Mouse (Mus musculus): ENCODE measurements at regions not wholly inside any gene's neighbourhood (a gene's known extent, or its start where the extent isn't known, plus 50 kb on each side); places are given as distances from the start of the nearest gene placed in this dataset.

DNA sequence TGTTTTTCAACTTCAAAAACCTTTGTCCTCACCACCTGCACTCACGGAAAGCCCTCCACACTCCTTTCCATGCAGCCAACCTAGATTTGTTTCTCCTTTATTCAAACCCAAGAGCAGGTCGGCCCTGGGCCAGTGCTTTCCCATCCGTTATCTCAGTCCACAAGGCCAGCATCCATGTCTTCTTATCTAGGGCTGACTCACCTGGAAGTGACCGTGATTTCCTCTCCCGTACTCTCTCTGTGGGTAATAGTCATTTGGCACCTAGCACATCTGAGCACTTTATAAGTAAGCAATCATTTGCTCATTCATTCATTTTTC lies 106.2 kb downstream of the Rassf10 start:
- no peak for DNase-seq (ENCODE audit: low read depth)

DNA sequence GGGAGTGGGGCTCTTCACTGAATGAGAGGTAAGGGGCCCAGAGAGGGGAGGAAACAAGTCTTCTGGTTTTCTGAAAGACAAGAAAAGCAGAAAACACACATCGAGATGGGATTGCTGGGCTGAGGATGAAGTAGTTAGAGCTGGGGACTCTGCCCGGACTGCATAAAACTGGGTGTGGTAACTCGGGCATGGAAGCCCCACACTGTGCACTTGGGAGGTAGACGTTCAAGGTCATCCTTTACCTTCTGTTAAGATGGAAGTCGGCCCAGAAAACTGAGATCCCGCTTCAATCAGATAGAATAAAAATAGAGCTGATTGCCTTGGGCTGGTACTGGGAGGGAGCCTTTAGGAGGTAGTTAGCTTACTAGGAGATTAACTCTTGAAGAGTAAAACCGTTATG lies 107.2 kb downstream of the Rassf10 start:
- DNase-seq (ENCODE audit: low read depth) = no peak

DNA sequence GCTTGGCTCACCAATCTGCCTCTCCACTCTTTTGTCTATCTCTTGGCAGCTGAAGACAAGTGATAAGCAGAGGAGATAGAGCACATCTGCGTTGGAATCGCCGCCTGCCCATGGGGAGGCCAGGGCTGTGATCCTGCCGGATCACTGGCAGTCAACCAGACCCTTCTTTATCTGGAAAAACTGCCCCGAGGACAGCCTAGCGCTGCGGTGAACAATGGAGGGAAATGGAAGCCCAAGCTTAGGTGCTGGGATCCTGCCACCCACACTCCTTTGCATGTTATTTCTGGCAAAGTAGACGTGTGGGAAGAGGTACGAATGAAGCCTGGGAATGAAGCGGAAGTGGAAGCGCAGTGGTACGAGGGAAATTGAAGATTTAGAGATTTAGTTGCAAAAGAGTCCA lies 112.8 kb downstream of the Rassf10 start:
- no peak for DNase-seq (ENCODE audit: low read depth)

DNA sequence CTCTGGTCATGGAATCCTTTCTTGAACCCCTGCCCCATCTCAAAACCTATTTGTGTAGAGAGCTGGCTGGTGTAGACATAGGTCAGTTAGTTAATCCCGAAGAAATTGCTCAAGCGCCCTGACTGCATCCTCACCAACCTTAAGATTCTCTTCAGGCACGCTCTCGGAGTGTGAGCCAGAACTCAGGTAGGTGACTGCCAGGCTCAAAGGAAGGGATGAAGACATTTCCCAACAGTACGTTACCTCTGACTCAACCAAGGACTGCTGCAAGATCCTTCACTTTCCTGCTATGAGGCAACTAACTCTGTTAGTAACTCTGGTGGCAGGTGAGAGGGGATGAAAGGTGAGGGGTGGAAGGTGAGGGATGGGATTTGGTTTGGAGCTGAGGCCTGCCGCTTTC lies 114.5 kb downstream of the Rassf10 start:
- DNase-seq (ENCODE audit: low read depth) = no peak

DNA sequence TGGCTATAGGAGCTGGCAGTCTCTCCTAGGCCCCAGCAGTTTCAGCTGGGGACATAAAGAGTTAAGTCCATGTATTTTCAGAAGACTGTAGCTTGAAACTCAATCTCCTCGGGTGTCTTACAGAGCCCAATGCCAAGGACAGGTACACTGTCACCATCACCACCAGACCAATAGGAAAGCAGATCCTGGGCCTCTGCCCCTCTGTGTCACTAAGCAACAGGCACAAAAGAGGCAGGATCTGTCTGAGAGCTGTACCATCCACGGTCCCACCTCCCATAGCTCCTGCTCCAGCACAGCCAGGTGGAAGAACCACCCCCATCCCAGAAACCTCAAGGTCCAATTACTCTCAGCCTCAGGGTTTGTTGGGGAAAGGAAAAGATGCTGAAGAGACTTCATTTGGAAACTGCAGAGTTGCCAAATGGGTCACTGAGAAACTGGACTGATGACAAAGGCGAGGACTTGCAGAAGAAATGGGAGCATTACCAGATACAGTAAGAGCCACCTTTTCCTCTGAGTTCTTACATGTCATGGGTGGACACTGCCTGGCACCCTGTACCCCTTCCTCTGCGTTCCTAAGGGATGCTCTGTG lies 115.7 kb downstream of the Rassf10 start:
- no peak for DNase-seq (ENCODE audit: low read depth)

DNA sequence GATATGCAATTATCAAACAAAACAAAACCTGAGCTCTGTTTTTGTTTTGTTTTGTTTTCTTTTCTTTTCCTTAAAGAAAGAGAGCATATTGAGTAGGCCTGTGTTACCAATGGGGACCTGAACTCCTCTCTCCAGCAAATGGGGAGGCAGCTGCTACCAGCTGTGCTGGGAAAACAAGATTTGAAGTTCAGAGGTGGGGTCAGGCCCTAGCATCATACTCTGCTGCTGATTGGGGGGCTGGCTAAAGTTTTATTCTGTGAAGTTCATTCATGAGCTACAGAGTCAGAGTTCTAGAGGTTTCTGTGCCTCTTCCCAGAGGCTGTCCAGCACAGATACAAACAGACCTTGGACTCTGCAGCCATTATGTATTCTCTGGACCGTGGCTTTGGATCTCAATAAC lies 117.7 kb downstream of the Rassf10 start:
- no peak for DNase-seq (ENCODE audit: low read depth)

DNA sequence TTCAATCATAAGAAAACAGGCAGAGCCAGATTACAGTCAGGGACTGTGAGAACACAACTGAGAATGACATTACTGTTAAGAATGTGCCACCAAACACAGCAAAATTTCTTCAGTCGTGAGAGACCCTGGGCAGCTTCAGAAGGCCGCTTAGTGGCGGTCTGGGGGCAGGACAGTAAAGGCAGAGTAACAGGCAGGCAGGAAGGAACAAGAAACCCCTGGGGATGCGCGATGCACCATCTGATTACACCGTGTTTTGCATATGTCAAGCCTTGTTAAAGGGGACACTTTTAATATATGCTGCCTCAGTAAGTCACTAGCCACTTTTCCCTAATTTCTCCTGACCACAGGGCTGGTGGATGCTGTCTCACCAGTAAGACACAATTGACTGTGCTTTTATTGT lies 120.0 kb downstream of the Rassf10 start:
- no peak for DNase-seq (ENCODE audit: low read depth)

DNA sequence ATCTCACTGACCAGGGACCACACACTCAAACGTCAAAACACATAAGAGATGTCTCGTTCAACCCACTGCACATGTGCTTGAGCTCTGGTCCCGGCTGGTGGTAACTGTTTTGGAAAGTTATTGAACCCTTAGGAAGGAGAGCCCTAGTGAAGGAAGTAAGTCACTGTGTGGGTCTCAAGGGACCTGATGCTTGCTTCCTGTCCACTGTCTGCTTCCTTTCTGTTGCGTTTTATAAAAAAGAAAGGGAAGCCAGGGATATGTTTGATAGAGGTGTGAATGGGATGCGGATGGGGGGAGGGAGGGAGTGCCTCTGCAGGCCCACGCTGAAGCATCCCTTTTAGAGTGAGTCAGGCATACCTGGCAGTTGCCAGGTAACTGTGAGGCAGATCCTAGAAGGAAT lies 121.6 kb downstream of the Rassf10 start:
- no peak for DNase-seq (ENCODE audit: low read depth)

DNA sequence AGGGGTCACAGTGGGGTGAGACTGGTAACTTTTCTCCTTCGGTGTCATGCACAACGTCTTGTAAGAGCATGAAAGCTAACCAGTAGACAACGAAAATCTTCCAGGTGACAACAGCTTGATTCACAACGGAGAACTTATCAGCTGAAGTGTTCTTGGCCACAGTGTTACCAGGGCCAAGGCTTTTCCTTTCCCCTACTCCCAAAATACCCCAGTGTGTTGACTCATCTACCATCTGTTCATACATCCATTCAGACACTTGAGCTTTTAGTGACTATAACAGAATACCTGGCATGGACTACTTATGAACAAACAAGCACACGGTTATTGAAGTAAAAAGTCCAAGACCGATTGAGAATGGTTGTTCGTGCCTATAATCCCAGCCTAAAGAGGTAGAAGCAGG lies 122.5 kb downstream of the Rassf10 start:
- DNase-seq (ENCODE audit: low read depth) = no peak

DNA sequence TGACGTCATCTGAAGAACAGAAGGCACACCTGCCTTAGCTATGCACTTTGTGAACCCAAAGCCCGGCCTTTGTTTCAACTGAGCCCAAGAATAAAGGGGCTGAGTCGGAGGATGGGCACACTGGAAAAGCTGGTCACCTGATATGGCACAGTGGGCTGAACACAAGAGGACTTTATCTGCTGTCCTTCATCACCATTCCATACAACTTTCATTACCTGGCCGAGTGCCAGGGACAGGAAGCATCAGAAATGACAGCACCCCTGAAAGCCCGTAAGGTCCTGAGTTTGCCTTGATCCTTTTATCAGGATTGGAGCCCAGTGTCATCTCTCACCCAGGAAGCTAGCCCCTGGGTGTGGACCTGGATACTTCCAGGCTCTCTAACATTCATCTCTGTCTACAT lies 126.1 kb upstream of the Arntl start:
- DNase-seq (ENCODE audit: low read depth) = no peak

DNA sequence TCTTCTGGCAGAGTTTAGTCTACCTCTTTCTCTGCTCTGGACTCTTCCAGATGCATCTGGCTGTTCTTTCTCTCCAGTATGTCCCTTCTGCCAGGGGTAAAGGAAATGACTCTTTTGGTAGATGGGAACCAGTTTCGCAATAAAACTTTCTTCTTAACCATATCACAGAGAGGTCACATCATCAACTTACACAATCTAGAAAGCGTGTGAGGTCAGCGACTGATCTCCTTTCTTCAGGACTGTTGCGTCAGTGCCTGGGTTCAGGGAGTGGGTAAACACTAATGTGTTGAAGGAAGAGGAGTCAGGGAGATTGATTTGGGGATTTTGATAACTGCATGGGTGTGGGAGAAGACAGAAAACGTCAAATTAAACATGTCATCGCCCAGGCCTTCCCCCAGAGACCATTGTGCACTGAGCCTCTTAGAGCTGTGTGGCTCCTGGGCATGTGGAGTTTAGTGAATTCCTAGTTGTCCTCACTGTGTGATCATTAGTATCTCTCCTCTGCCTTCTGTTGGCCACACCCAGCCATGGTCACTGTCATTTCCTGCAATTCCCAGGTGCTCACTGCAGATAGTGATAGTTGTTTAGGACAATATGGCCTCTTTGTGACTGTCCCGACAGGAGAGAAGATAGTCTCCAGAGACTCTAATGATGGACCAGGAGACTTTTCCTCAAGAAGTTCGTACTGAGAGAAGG lies 122.2 kb upstream of the Arntl start:
- DNase-seq (ENCODE audit: low read depth) = peak; percentile 62

DNA sequence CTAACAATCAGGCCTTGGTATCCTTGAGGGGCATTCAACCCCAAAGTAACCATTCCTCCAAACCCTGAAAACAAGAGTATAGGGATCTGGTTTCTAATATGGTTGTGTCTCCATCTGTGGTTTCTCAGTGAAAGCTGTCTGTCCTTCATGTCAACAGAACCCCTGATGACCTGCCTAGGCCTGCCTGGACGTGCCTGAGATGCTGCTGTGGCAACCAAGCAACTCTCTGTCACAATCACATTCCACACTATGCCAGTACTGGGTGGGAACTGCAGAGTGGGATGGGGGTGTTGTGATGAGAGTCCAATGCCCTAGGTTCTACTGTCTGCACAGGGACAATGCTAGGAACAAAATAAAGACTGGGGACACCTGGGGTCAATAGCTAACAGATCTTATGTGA lies 121.1 kb upstream of the Arntl start:
- no peak for DNase-seq (ENCODE audit: low read depth)

DNA sequence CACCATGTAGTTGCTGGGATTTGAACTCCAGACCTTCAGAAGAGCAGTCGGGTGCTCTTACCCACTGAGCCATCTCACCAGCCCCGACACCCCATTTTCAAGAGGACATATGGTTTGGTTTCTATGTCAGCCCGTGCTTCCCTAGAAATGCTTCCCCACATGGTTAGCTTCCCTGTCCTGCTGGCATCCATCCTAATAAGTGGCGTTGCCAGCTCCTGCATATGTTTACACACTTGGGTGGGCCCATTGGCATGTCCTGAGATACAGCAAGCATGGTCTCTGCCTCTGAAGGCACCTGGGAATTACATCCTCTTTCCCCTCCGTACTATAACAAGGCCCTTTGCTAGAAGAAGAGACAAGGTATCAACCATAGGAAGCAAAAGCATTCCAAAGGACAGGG lies 119.6 kb upstream of the Arntl start:
- no peak for DNase-seq (ENCODE audit: low read depth)

DNA sequence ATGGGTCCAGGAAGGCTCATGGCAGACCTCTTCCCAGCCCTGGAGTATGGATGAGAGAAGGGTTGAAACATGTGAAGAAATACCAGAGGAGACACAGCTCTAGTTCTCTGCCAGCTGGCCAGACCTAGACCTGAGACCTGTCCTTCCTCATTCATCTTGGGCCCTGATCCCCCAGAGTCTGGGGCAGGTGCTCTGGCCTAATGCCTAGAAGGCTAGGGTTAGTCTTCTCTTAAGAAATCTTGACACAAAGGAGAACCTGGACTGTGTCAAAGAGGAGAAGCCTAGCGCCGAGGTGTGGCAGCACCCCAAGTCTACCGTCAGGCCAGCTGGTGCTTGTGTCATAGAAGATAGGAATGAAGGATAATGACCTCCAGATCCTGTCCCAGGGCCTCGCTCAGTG lies 118.2 kb upstream of the Arntl start:
- DNase-seq (ENCODE audit: low read depth) = no peak

DNA sequence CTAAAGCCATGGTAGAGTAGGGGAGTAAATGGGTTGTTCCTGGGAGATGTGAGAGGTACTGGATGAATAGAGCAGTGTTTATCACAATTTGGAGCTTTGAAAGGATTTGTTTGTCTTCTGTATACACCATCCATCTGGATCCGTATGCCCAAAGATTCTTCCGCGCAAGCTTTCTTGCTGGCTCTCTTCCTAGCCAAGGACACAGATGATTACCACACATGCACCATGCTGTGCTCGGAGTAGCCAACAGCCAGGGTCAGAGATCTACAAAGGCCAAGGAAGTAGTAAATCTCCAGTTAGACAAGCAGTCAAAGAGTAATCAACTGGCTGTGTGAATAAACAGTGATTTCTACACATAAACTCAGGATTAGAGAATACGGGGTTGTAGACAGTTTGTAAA lies 113.3 kb upstream of the Arntl start:
- no peak for DNase-seq (ENCODE audit: low read depth)

DNA sequence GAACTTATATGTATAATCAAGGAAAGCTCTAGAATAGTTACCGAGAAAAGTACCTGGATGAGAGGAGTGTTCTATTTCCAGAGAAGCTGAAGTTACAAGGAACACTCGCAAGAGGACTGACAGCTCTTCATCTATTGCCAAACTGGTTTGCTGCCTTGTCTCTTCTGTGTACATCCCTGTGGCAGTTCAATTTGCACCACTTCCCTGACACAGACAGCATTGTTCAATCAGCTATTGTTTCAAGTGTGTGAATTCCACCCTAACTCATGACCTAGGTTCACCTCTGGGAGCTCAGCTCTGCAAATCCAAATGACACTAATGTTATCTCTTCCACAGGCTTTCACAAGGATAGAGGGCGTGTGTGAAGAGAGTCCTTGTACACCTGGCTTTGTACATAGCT lies 112.2 kb upstream of the Arntl start:
- no peak for DNase-seq (ENCODE audit: low read depth)

DNA sequence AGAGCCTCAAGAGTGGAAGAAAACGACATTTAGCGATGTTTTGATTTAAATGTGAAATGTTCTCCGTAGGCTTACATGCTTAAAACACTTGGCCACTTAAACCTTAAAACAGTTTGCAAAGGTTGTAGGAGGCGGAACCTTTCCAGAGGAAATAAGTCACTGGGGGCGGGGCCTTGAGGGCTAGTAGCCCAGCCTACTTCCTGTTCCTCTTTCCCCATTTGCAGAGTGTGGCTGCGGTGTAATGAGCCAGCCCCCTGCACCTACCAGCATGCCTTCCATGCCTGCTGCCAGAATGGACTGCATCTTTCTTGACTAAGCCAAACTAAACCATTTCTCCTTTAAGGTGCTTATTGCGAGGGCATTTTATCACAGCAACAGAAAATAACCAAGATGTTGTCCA lies 103.0 kb upstream of the Arntl start:
- DNase-seq (ENCODE audit: low read depth) = peak; percentile 57

DNA sequence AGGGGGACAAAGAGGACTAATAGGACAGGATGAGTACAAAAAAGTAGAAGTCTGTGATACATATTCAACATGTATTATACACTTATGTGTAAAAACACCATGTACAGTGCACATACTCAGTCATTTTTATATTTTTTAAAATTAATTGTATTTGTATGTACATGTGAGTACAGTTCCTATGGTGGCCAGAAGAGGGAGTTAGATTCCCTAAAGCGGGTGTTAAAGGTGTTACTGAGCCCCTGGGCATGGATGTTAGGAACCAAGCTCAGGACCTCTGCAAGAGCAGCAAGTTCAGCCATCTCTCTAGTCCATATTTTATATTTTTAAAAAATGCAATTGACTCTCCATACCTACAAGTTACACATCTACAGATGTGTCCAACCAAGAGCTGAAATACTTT lies 101.9 kb upstream of the Arntl start:
- DNase-seq (ENCODE audit: low read depth) = no peak

DNA sequence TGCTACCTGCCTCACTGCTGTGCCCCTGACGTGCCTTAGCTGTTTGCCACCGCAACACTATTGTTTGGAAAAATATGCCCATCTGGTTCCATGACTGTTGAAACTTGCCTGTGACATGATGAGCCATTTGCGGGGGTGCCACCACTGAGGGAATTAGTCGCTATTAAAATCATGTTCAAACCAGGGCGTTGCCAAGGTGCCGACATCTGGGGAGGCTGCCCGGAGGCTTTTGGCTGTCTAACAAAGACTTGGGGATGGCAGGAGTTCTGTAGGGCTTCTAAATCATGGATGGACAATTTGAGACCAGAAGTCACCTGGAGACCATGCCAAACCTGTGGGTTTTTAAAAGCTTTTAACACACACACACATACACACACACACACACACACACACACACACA lies 100.5 kb upstream of the Arntl start:
- DNase-seq (ENCODE audit: low read depth) = no peak

DNA sequence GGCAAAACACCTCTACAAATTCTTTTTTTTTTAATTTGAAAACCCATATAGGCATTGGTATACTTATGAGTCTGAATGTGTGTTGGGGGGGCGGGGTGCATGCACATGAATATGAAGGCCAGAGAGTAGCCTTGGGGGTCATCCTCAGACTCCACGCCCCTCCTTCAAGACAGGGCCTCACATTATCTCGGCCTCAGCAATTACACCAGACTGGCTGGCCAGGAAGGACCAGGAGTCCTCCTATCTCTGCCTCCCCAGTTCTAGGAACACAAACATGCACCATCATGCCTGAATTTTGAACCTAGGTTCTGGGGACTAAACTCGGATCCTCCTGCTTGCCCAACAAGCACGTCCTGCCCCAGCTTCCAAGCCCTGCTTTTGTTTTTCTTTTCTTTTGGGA lies 99.3 kb upstream of the Arntl start:
- no peak for DNase-seq (ENCODE audit: low read depth)

DNA sequence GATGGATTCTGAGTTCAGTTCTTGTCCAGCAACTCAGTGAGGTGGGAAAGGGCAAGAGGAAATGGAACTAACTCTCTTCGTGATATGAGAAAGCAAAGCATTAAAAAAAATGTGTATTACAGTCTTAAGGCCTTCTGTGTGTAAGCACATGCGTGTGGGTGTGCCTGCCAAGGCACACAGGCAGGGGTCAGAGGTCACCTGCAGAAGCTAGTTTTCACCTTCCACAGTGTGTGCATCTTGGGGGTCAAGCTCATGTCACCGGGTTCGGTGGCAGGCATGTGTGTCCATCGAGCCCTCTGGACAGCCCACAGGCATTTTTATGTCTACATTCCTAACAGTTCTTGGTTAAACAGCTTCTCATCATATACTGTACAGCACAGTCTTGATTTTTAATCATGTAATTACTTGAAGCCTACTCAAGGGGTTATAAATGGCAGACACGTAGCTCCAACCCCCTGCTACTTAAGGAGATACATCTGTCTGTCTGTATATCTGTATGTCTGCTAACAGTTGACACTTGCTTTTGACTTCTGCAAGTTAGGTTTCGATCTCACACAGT lies 98.7 kb upstream of the Arntl start:
- DNase-seq (ENCODE audit: low read depth) = no peak

DNA sequence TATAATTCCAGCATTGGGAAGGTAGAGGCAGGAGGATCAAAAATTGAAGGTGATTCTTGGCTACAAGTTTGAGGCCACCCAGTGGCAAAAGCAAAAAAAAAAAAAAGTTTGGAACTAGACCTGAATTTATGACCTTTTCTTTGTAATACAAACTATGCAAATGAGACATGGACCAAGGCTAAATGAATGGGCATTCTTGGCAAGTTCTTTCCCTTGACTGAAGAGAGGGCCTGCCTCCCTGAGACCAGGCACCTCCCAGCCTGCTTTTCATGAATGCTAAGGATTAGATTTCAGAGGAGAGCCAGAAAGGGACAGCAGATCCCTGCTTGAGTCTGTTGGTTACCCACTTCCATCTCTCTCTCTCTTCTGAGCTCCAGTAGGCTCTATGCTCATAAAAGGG lies 97.8 kb upstream of the Arntl start:
- DNase-seq (ENCODE audit: low read depth) = no peak

DNA sequence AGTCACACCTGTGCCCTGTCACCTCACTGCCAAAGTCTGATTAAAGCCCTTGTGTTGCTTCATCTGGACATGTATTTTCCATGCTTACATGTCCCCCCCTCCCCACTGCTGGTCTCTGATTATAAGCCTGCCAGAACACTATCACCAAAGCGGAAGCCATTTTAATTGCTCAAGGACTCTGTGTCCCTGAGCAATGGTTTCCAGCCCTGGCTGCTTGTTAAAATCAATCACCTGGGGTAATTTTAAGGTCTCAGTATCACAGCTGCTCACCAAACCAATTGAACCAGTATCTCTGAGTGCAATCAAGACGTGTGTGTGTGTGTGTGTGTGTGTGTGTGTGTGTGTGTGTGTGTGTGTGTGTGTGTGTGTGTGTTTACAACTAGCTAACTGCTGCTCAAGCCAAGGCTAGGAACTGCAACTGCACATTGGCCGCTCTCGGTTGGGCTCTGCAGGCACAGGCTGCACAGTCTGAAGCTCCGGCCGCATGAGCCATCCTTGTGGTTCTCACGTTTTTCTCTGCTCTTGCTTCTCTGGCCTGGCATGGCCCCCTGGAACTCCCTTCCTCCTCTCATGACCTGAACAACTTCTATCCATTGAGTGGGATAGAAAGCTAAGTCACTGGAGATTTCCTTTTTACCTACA lies 96.3 kb upstream of the Arntl start:
- no peak for DNase-seq (ENCODE audit: low read depth)

Measured in 416B (cell line).